Mouse (Mus musculus) midbrain, embryonic 16.5 days (tissue): ENCODE results near the gene Ropn1. TPM values are rescaled to one million over a fixed set of nuclear protein-coding genes. Genes with fewer than 3 reads are reported as not detected.
"Not testable (repeated sequence)": the region's sequence is repeated elsewhere in the genome, so short reads cannot be mapped to it uniquely, and the experiment has no call there.

Experiments
- ATAC-seq: fragments of 200-750 bp; cut with Nextera tagmentation; 2 replicates; pipeline ENCODE4 v1.8.0; 2017; ENCODE audit warnings: moderate TSS enrichment
- H3K27ac ChIP-seq: fragments of 300-500 bp; sonication (generic); 2 replicates; pipeline ENCODE4 v1.5.1; 2014; ENCODE audit warnings: mild to moderate bottlenecking, low read length, mixed read lengths
- H3K27me3 ChIP-seq: fragments of 300-500 bp; sonication (generic); 2 replicates; pipeline ENCODE4 v1.6.1; 2014; ENCODE audit warnings: low read depth, low read length, mixed read lengths; ENCODE audit not compliant: control insufficient read depth, insufficient read depth
- H3K36me3 ChIP-seq: fragments of 300-500 bp; sonication (generic); 2 replicates; pipeline ENCODE4 v1.6.1; 2014; ENCODE audit warnings: mild to moderate bottlenecking, low read length, moderate library complexity, mixed read lengths; ENCODE audit not compliant: control insufficient read depth, insufficient read depth
- H3K4me1 ChIP-seq: fragments of 300-500 bp; sonication (generic); 2 replicates; pipeline ENCODE4 v1.6.1; 2014; ENCODE audit warnings: mild to moderate bottlenecking, low read length, mixed read lengths; ENCODE audit not compliant: control insufficient read depth, insufficient read depth
- H3K4me2 ChIP-seq: fragments of 300-500 bp; sonication (generic); 2 replicates; pipeline ENCODE4 v1.6.1; 2014; ENCODE audit warnings: mild to moderate bottlenecking, low read length, mixed read lengths
- H3K4me3 ChIP-seq: fragments of 300-500 bp; sonication (generic); 2 replicates; pipeline ENCODE4 v1.5.1; 2014; ENCODE audit warnings: low read depth, mild to moderate bottlenecking, low read length, moderate library complexity, mixed read lengths
- H3K9ac ChIP-seq: fragments of 300-500 bp; sonication (generic); 2 replicates; pipeline ENCODE4 v1.6.1; 2014; ENCODE audit warnings: low read depth, low read length, mixed read lengths
- H3K9me3 ChIP-seq: fragments of 300-500 bp; sonication (generic); replicated peaks from 2 replicates; pipeline ENCODE4 v1.6.1; 2014; ENCODE audit warnings: mild to moderate bottlenecking, low read length, mixed read lengths; ENCODE audit not compliant: control insufficient read depth, poor library complexity, severe bottlenecking
- WGBS: fragments of 180-500 bp; shearing (Covaris S2); extraction: QIAGEN DNeasy Blood & Tissue Kit; methylation state at CpG from one replicate; pipeline ENCODE4 v1.1.7; 2014; 5-methylcytosine and 5-hydroxymethylcytosine counted together
- polyA plus RNA-seq: library from polyadenylated mRNA; unstranded; fragments of >200 nt; fragmentation: Nextera tagmentation; extraction: Ambion mirVana; gene quantifications from 2 replicates; pipeline ENCODE4 v1.2.1, GENCODE M21; 2015

Gene Ropn1
- polyA plus RNA-seq, 1 experiment from 2014 or later = not detected

DNA sequence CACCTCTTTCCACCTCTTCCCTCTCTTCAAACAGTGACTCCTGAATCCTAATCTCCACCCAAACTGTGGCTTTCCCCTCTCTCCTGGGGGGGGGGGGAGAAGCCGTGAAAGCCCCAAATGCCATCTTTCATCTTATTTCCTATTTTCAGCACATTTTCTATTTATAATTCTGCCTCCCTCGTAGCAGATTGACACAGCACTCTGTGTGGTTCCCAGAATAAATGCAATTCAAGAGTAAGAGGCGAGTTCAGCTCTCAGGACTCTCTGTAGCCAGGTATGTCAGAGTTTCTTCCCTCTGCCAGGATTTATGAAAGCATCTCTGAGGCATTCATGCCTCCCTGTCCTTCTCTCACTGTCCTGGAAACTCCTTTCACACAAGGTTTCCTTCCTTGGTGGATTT is 14.2 kb upstream of the Ropn1 start:
- Histone ChIP-seq H3K36me3 (no peaks in the 10 kb centered on the region), H3K9me3 (no peaks in the 10 kb centered on the region), H3K27me3 (no peaks in the 10 kb centered on the region), H3K9ac (no peak overlapping the region), H3K4me1 (no peaks in the 10 kb centered on the region), H3K4me2 (no peak overlapping the region), H3K27ac (no peak overlapping the region), H3K4me3 (no peak overlapping the region)
- no peak for ATAC-seq
- WGBS = 66% methylated on average over 3 of the region's 3 CpGs

DNA sequence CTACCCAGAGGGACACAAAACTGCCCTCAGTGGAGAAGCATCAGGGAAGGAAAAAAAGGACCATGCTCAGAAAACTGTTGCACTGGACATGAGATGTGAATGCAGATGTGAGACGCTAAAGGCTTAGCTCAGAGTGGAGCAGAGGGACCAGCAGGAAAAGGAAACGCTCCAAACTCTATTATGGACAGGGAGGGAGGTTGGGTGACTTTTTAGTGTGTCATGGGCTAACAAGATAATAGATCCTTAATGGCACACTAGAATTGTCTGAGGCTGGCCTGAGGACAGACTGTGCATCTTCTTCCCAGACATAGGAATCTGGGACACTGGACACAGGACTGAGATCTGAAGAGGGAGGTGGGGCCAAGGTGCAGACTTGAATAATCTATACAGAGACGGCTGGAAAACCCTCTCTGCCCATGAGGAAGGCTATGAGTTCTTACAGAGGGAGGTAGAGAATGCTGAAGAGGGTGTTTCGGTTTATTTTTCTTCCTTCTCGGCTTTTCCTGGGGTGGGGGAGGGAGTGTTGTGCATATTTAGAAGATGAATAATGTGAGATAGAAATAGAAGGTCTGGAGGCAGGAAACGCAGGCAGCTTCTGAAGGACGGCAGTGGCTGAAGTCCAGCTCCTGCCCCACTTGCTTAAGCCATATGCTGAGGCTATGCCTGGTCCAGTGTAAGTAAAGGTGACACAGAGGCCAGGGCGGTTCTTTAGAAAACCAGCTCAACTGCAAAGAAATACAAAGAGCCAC is 6.0 kb upstream of the Ropn1 start:
- H3K4me1 ChIP-seq = no peaks in the 10 kb centered on the region
- H3K27ac ChIP-seq = no peak overlapping the region
- no peak for ATAC-seq
- no peak overlapping the region for H3K9ac ChIP-seq
- no peak overlapping the region for H3K4me3 ChIP-seq
- no peaks in the 10 kb centered on the region for H3K27me3 ChIP-seq
- H3K4me2 ChIP-seq = no peak overlapping the region
- no peaks in the 10 kb centered on the region for H3K9me3 ChIP-seq
- WGBS = 73% methylated on average over 8 of the region's 8 CpGs
- no peaks in the 10 kb centered on the region for H3K36me3 ChIP-seq

DNA sequence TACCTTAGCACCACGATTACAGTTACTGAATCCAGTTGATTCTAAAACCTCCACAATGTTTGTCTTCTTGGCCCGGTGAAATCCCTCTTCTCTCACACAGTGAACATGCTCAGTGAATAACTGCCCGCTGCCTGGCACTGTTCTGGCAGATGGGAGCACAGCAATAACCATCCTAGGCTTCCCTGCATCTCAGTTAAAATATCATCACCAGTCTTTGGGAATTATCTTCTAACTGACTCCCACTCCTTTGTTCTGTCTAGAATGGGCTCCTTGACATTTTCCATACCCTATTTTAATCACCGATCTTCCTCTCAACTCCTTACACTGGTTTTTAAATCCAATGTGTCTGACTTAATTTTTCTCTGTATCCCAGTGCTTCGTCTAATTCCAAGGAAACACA is 3.3 kb downstream of the Ropn1 start:
- no peaks in the 10 kb centered on the region for H3K9me3 ChIP-seq
- no peak overlapping the region for H3K27ac ChIP-seq
- no peak overlapping the region for H3K4me3 ChIP-seq
- no peaks in the 10 kb centered on the region for H3K27me3 ChIP-seq
- H3K4me1 ChIP-seq = peaks cover 2% of the 10 kb centered on the region; the same call in 1 of the 2 replicates
- no peak overlapping the region for H3K4me2 ChIP-seq
- WGBS = 91% methylated on average over 5 of the region's 5 CpGs
- ATAC-seq = no peak
- H3K36me3 ChIP-seq = no peaks in the 10 kb centered on the region
- no peak overlapping the region for H3K9ac ChIP-seq

DNA sequence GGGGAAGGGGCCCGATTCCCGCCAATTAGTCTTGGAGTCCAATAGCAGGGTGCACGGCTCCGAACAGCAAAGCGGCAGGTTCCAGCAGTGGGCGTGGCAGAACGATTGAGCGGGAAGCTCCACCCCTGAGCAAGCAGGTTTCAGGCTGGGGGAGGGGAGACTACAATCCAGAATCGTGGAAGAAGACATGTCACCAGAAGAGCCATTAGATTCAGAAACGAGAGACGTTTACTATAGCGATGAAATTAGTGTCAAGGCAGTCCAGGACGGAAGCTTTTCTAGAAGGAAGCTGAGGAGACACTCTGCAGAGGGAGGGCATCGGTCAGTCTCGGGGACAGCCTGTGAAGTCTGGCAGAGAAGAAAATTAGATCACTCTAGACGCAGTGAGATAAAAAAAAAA is 7.8 kb downstream of the Ropn1 start:
- Histone ChIP-seq H3K4me3 (peak overlapping the region; percentile 39), H3K4me2 (peak overlapping the region; percentile 64), H3K9ac (peak overlapping the region; percentile 61)
- not testable (repeated sequence) for H3K4me1 ChIP-seq, H3K36me3 ChIP-seq, H3K27ac ChIP-seq, H3K27me3 ChIP-seq, H3K9me3 ChIP-seq, ATAC-seq
- 3% methylated on average over 16 of the region's 16 CpGs for WGBS

GRCm38 (mm10) chr16:34657983-34658382 is 8.3 kb downstream of the Ropn1 start:
- Histone ChIP-seq H3K4me3 (peak overlapping the region; percentile 39), H3K4me2 (peak overlapping the region; percentile 64), H3K27ac (no peak overlapping the region), H3K9me3 (no peaks in the 10 kb centered on the region), H3K27me3 (no peaks in the 10 kb centered on the region), H3K9ac (peak overlapping the region; percentile 61), H3K36me3 (no peaks in the 10 kb centered on the region), H3K4me1 (peaks cover 6% of the 10 kb centered on the region)
- 19% methylated on average over 5 of the region's 5 CpGs for WGBS
- ATAC-seq = no peak

- no peaks in the 10 kb centered on the region for H3K36me3 ChIP-seq
- no peaks in the 10 kb centered on the region for H3K27me3 ChIP-seq
- no peak overlapping the region for H3K9ac ChIP-seq
- peak overlapping the region; percentile 64 for H3K4me2 ChIP-seq
- no peak overlapping the region for H3K27ac ChIP-seq
- WGBS = 40% methylated on average over 11 of the region's 11 CpGs
- H3K9me3 ChIP-seq = no peaks in the 10 kb centered on the region
- no peak for ATAC-seq
- H3K4me3 ChIP-seq = peak overlapping the region; percentile 39; the same call in 1 of the 2 replicates
- peaks cover 6% of the 10 kb centered on the region for H3K4me1 ChIP-seq
Observed at GRCm38 (mm10) chr16:34658388-34658787, 8.7 kb downstream of the Ropn1 start.

DNA sequence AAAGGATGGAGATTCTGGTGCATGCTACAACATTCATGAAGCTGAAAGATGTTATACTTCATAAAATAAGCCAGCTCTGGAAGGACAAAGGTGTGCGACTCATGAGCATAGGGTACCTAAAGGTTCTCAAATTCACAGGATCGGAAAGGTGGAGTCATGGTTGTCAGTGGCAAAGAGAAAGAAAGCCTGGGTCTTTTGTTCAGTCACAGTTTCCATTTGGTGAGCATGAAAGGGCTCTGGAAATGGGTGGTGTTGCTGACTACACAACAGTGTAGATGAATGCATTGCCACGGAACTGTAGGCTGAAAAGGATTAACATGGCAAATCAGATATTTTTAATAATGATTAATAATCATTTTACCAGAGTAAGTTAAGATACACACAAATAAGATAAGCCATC is 14.8 kb downstream of the Ropn1 start:
- no peak for ATAC-seq
- H3K9ac ChIP-seq = no peak overlapping the region
- no peaks in the 10 kb centered on the region for H3K36me3 ChIP-seq
- H3K4me1 ChIP-seq = 0 out of 2 replicates have a peak, but pooled peaks cover 2% of the 10 kb centered on the region
- H3K4me3 ChIP-seq = no peak overlapping the region
- H3K27me3 ChIP-seq = peaks cover 7% of the 10 kb centered on the region
- no peak overlapping the region for H3K4me2 ChIP-seq
- WGBS = 73% methylated on average over 3 of the region's 3 CpGs
- H3K9me3 ChIP-seq = no peaks in the 10 kb centered on the region
- no peak overlapping the region for H3K27ac ChIP-seq

DNA sequence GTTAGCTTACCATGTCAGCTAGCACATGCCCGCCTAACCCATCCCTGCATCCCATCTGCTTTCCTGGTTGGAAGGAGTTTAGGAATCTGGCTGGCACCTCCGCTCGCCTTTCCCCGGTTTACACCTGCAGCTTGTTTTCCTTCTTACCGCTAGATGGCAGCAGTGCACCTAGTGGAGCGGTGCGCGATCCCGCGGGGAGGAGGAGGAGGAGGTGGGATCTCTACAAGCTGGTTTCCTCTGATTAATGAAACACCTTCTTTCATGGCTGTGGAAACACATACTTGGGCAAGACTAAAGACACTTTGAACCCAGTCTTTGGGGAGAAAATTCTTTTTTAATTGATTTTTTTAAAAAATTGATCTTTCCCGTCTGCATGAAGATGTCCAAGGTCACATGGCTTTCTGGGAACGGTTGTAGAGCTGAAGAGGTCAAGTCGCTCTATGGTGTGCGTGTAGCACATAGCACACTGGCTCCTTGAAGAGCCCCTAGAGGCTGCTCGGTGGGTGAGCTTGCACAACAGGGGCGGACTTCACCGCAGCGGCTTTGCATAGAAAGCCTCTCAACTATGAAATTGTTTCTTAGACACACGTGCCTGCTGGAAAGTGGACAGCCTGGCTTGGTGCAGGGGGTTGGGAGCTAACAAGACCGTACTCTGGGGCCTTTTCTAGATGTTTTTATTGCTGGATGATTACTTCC is 17.5 kb downstream of the Ropn1 start:
- H3K4me1 ChIP-seq = 0 out of 2 replicates have a peak, but pooled peaks cover 2% of the 10 kb centered on the region
- 3% methylated on average over 20 of the region's 20 CpGs for WGBS
- H3K27me3 ChIP-seq = peaks cover 7% of the 10 kb centered on the region
- H3K9me3 ChIP-seq = no peaks in the 10 kb centered on the region
- H3K4me2 ChIP-seq = peak overlapping the region; percentile 48
- peak overlapping the region; percentile 17 for H3K4me3 ChIP-seq
- no peak overlapping the region for H3K27ac ChIP-seq
- peak; percentile 81 for ATAC-seq
- no peaks in the 10 kb centered on the region for H3K36me3 ChIP-seq
- no peak overlapping the region for H3K9ac ChIP-seq

GRCm38 (mm10) chr16:34668341-34668740 is 18.6 kb downstream of the Ropn1 start:
- ATAC-seq = no peak
- H3K4me2 ChIP-seq = no peak overlapping the region
- H3K9ac ChIP-seq = no peak overlapping the region
- H3K4me3 ChIP-seq = no peak overlapping the region
- H3K9me3 ChIP-seq = no peaks in the 10 kb centered on the region
- no peaks in the 10 kb centered on the region for H3K36me3 ChIP-seq
- peaks cover 7% of the 10 kb centered on the region for H3K27me3 ChIP-seq
- H3K27ac ChIP-seq = no peak overlapping the region
- 0 out of 2 replicates have a peak, but pooled peaks cover 2% of the 10 kb centered on the region for H3K4me1 ChIP-seq
- 75% methylated on average over 9 of the region's 9 CpGs for WGBS
